Mouse (Mus musculus) E14TG2a.4 (cell line): ENCODE measurements at regions not wholly inside any gene's neighbourhood (a gene's known extent, or its start where the extent isn't known, plus 50 kb on each side); places are given as distances from the start of the nearest gene placed in this dataset.

Source experiments
- CTCF ChIP-seq: conservative IDR thresholded peaks from 2 replicates; pipeline ENCODE4 v1.5.1; 2014; ENCODE audit warnings: low read length
- NANOG ChIP-seq: IDR thresholded peaks from 2 replicates; pipeline ENCODE4 v1.6.1; 2014; ENCODE audit warnings: borderline replicate concordance, low read length, mixed read lengths
- POU5F1 ChIP-seq: IDR thresholded peaks from 2 replicates; pipeline ENCODE4 v1.6.1; 2014; ENCODE audit warnings: low read length, borderline replicate concordance

GRCm38 (mm10) chr6:111866101-111866598 lies 407.4 kb upstream of the Lmcd1 start:
- TF ChIP-seq CTCF (no peak), NANOG (no peak), POU5F1 (no peak)
